Mouse (Mus musculus): ENCODE measurements around the gene Ak9. TPM values are rescaled to one million over a fixed set of nuclear protein-coding genes. Genes with fewer than 3 reads are reported as not detected.

The Ak9 gene
- 2.2 TPM for polyA plus RNA-seq (2014; fragmentation: Illumina TruSeq; extraction: RNeasy Lipid Tissue Mini Kit (QIAGEN cat#74804); ENCODE audit: low read depth, low replicate concordance)

GRCm38 (mm10) chr10:41303639-41304444, at the start of gene Ak9:
Gene Ak9 (plus strand): TSS chr10:41303980.

GRCm38 (mm10) chr10:41302689-41303431, 920 bp upstream of the Ak9 start, which contains the start of gene Fig4:
Gene Fig4 (minus strand): TSS chr10:41303260.

GRCm38 (mm10) chr10:41450137-41450670, 146.4 kb downstream of the Ak9 start, which contains the start of gene Zbtb24:
Gene Zbtb24 (plus strand): TSS chr10:41450383.

GRCm38 (mm10) chr10:41476171-41477017, 172.6 kb downstream of the Ak9 start, which contains the start of gene Mical1:
Gene Mical1 (plus strand): TSS chr10:41476314.

Other genes with a start within 250 kb of the Ak9 start
- not detected for gene Gpr6, start 231.7 kb upstream of the Ak9 start, polyA plus RNA-seq (2014; fragmentation: Illumina TruSeq; extraction: RNeasy Lipid Tissue Mini Kit (QIAGEN cat#74804); ENCODE audit: low read depth, low replicate concordance)
- gene Fig4, start 720 bp upstream of the Ak9 start, polyA plus RNA-seq (2014; fragmentation: Illumina TruSeq; extraction: RNeasy Lipid Tissue Mini Kit (QIAGEN cat#74804); ENCODE audit: low read depth, low replicate concordance): 18.8 TPM
- 16.5 TPM for gene Zbtb24, start 146.4 kb downstream of the Ak9 start, polyA plus RNA-seq (2014; fragmentation: Illumina TruSeq; extraction: RNeasy Lipid Tissue Mini Kit (QIAGEN cat#74804); ENCODE audit: low read depth, low replicate concordance)
- 12.2 TPM for gene Mical1, start 172.3 kb downstream of the Ak9 start, polyA plus RNA-seq (2014; fragmentation: Illumina TruSeq; extraction: RNeasy Lipid Tissue Mini Kit (QIAGEN cat#74804); ENCODE audit: low read depth, low replicate concordance)
- gene Smpd2, start 186.4 kb downstream of the Ak9 start, polyA plus RNA-seq (2014; fragmentation: Illumina TruSeq; extraction: RNeasy Lipid Tissue Mini Kit (QIAGEN cat#74804); ENCODE audit: low read depth, low replicate concordance): 55.0 TPM
- 11.5 TPM for gene Ppil6, start 186.5 kb downstream of the Ak9 start, polyA plus RNA-seq (2014; fragmentation: Illumina TruSeq; extraction: RNeasy Lipid Tissue Mini Kit (QIAGEN cat#74804); ENCODE audit: low read depth, low replicate concordance)
- gene Cd164, start 215.4 kb downstream of the Ak9 start, polyA plus RNA-seq (2014; fragmentation: Illumina TruSeq; extraction: RNeasy Lipid Tissue Mini Kit (QIAGEN cat#74804); ENCODE audit: low read depth, low replicate concordance): 223 TPM

Measured in adipose tissue, adult 10 weeks (tissue).